In genomic region chr19:55851498-55852324, GRCm38 (mm10) we compare ENCODE assay signal across 8 mouse cellular contexts.
DNase-seq lines count a peak whose midpoint lies in the region; ATAC-seq and TF ChIP-seq lines count a peak whose summit lies in the region.
"Had no signal": no experiment of that assay in that cellular context is flagged by ENCODE, and none has a peak within 500 bp of the region (broad histone marks: within the 10 kb centered on the region; RNA-seq: fewer than 3 reads in every experiment).

No protein-coding gene starts in this region.

- H3K27ac ChIP-seq in lung, embryonic 14.5 days (ENCODE audit: low read depth), result no peak overlapping the region
- no peak overlapping the region for H3K27ac ChIP-seq in hindbrain, embryonic 16.5 days (ENCODE audit: low read depth, low read length)
- H3K27ac ChIP-seq in midbrain, embryonic 13.5 days, result no peak overlapping the region
- H3K27ac ChIP-seq: liver, embryonic 15.5 days had no signal

- no peak for TF ChIP-seq CTCF in lung, embryonic 14.5 days (IDR thresholded peaks at IDR 0.05; ENCODE audit: low read depth)
- no peak for TF ChIP-seq CTCF in brain, embryonic 14.5 days (IDR thresholded peaks at IDR 0.05; ENCODE audit: borderline replicate concordance, extremely low read depth, insufficient read depth, insufficient read length)

- no peaks in the 10 kb centered on the region for H3K27me3 ChIP-seq in lung, embryonic 14.5 days (ENCODE audit: insufficient read depth, low read length)
- H3K27me3 ChIP-seq in hindbrain, embryonic 16.5 days (replicated peaks; ENCODE audit: control insufficient read depth, insufficient read depth, low read length), result no peaks in the 10 kb centered on the region
- H3K27me3 ChIP-seq in midbrain, embryonic 13.5 days, result no peaks in the 10 kb centered on the region

- no peak overlapping the region; the same call in 1 of the 2 replicates for H3K9ac ChIP-seq in lung, embryonic 14.5 days
- no peak overlapping the region for H3K9ac ChIP-seq in hindbrain, embryonic 16.5 days (ENCODE audit: low read depth, low read length)
- no peak overlapping the region for H3K9ac ChIP-seq in midbrain, embryonic 13.5 days (replicated peaks)
- H3K9ac ChIP-seq: liver, embryonic 15.5 days had no signal

- TF ChIP-seq POLR2A in brain, embryonic 14.5 days (IDR thresholded peaks at IDR 0.05; ENCODE audit: borderline replicate concordance, extremely low read depth, insufficient read depth, insufficient read length, poor library complexity, severe bottlenecking), result no peak

- 63% methylated on average over 19 of the region's 19 CpGs for WGBS in lung, embryonic 14.5 days
- 64% methylated on average over 19 of the region's 19 CpGs for WGBS in hindbrain, embryonic 16.5 days
- 68% methylated on average over 19 of the region's 19 CpGs for WGBS in midbrain, embryonic 13.5 days

- no peak overlapping the region for H3K4me2 ChIP-seq in lung, embryonic 14.5 days
- no peak overlapping the region; the same call in 1 of the 2 replicates for H3K4me2 ChIP-seq in hindbrain, embryonic 16.5 days (ENCODE audit: low read length)
- H3K4me2 ChIP-seq in midbrain, embryonic 13.5 days (replicated peaks), result no peak overlapping the region
- H3K4me2 ChIP-seq: liver, embryonic 15.5 days had no signal

- H3K9me3 ChIP-seq in lung, embryonic 14.5 days (ENCODE audit: low read depth, low read length), result no peaks in the 10 kb centered on the region
- H3K9me3 ChIP-seq in hindbrain, embryonic 16.5 days (ENCODE audit: control insufficient read depth, low read length), result no peaks in the 10 kb centered on the region
- H3K9me3 ChIP-seq in midbrain, embryonic 13.5 days, result no peaks in the 10 kb centered on the region
- H3K9me3 ChIP-seq: liver, embryonic 15.5 days had no signal

- peak; percentile 37 for DNase-seq in lung, embryonic 14.5 days
- no peak for DNase-seq in lung, postnatal 25 days (ENCODE audit: low spot score)
- DNase-seq in brain, embryonic 14.5 days (ENCODE audit: low read depth), result peak; percentile 77
- DNase-seq in natural killer cell, adult 2 months (ENCODE audit: low spot score in 2 of 2), result no peak

- peak; percentile 57; the same call in 1 of the 2 replicates for ATAC-seq in lung, embryonic 14.5 days (ENCODE audit: insufficient read depth)
- peak; percentile 76 for ATAC-seq in hindbrain, embryonic 16.5 days
- ATAC-seq in midbrain, embryonic 13.5 days, result peak; percentile 72
- no peak for ATAC-seq in megakaryocyte, adult 5-6 weeks (ENCODE audit: poor library complexity, severe bottlenecking)

- H3K4me1 ChIP-seq in lung, embryonic 14.5 days (ENCODE audit: insufficient read depth), result peaks cover 9% of the 10 kb centered on the region; the same call in 1 of the 2 replicates
- H3K4me1 ChIP-seq in hindbrain, embryonic 16.5 days (ENCODE audit: control insufficient read depth, insufficient read depth, low read depth, low read length), result peaks cover 10% of the 10 kb centered on the region
- H3K4me1 ChIP-seq in midbrain, embryonic 13.5 days (replicated peaks), result peaks cover 48% of the 10 kb centered on the region
- H3K4me1 ChIP-seq: liver, embryonic 15.5 days had no signal

- H3K4me3 ChIP-seq in lung, embryonic 14.5 days (ENCODE audit: low read depth, low read length), result no peak overlapping the region
- H3K4me3 ChIP-seq in hindbrain, embryonic 16.5 days (ENCODE audit: low read length), result no peak overlapping the region
- no peak overlapping the region for H3K4me3 ChIP-seq in midbrain, embryonic 13.5 days (replicated peaks)
- H3K4me3 ChIP-seq: liver, embryonic 15.5 days had no signal

- H3K36me3 ChIP-seq in lung, embryonic 14.5 days (ENCODE audit: insufficient read depth), result no peaks in the 10 kb centered on the region
- no peaks in the 10 kb centered on the region for H3K36me3 ChIP-seq in hindbrain, embryonic 16.5 days (ENCODE audit: control insufficient read depth, insufficient read depth, low read length)
- no peaks in the 10 kb centered on the region for H3K36me3 ChIP-seq in midbrain, embryonic 13.5 days
- H3K36me3 ChIP-seq: liver, embryonic 15.5 days had no signal

Comparison
In these comparisons a context has a peak if more than half of its experiments do, and no peak if none do; other contexts are left out.
1. DNase-seq: peak in lung, embryonic 14.5 days (single experiment) and brain, embryonic 14.5 days (single experiment); none in lung, postnatal 25 days (single experiment) and natural killer cell, adult 2 months (0 of 2).